Mouse (Mus musculus): ENCODE measurements around the gene Cbarp.

DNA sequence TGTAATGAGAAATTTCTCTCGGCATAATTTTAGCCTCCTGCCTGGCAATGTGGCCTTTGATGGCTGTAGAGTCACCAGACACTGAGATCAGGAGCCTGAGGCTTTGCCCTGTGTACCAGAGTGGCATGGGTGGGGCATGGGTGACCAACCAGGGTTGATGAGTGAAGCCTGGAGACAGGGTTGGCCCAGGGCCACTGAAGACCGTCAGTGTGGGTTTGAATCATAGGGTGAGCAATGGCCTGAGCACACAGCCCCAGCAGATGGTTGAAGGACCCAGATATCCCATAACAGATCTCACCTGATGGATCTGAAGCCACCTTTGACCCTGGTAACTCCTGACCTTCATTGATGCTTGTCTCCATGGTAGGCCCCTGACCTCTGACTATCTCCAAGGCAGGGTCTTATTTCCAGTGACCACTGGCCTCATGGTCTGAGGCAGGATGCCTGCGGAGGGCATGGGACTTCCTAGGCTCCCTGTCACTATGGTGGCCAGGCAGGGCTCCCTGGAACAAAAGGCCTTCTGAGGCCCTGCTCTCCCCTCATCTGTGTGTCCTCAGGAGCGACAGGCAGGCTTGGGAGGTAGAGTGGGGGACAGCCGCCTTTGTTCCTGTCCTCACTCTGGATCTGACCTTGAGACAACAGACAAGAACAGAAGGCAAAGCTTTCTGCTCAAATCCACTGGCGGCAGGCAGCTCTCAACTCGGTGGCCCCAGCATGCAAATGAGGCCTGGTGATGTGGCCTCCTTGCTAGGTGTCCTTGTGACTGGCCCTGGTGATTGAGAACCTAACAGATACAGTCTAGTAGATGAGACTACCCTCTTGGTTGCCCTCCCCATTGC is 37.0 kb upstream of the Cbarp start:
- TF ChIP-seq CTCF (conservative IDR thresholded peaks at IDR 0.05; ENCODE audit: low read length) (no peak), POU5F1 (IDR thresholded peaks at IDR 0.05; ENCODE audit: borderline replicate concordance, low read length) (no peak), NANOG (IDR thresholded peaks at IDR 0.05; ENCODE audit: borderline replicate concordance, low read length) (no peak)

All from E14TG2a.4 (cell line).